Mouse (Mus musculus) right cerebral cortex, postnatal 25 days (tissue): ENCODE data around the gene Lyar.
A peak's percentile ranks its signal among the peaks of the same experiment; 100 is the strongest.

Source experiments
- DNase-seq: peaks from one replicate; pipeline ENCODE4 v3.0.0; 2022

Gene Lyar

DNA sequence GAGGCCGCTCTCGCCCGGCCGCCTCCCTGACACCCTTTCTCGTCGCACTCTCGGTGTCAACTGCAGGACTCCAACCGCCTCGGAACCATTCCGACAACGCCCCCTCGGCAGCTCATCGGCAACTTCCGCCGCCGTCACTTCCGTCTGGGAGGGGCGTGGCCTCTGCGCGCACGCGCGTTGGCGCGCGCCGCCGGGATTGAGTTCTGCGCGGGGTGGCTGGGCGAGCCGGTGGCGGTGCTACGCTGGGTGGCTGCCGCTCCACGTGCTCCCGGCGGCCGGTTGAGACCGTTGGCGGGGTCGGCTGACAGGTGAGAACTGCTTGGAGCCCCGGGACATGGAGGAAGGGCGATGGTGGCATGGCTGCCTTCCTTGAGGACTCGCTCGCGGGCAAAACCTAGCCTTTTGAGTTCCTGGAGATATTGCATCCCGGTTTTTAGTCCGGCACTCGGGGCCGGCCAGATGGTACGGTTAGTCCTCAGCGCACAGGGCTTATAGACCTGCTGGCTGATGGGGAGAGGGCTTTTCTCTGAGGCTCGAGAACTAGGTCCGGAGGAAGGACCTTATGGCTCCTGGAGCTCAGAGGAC, at the start of gene Lyar, which contains the start of gene Zbtb49:
TSS of gene Lyar (plus strand) at position 143 of the 585 bp plus-strand sequence.
TSS of gene Zbtb49 (minus strand) at position 130 of the 585 bp plus-strand sequence.
- peak; percentile 96 for DNase-seq

DNA sequence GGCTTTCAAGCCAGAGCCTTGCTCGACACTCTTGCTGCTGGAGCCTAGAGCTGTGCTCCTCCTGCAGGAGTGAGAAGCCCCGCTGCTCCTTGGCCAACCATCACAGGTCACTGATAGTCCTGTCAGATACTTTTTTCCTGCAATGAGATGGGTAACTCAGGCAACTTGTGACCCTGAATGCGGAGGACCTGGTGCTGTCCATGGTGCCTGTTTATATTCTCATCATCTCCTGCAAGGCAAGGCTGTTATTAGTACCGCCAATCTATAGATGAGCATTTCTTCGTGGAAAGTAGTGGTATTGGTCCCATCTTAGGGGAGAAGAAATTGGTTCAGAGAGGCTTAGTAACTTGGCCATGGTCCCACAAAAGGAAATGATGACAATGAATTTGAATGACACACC, 46.5 kb upstream of the Lyar start:
- no peak for DNase-seq

DNA sequence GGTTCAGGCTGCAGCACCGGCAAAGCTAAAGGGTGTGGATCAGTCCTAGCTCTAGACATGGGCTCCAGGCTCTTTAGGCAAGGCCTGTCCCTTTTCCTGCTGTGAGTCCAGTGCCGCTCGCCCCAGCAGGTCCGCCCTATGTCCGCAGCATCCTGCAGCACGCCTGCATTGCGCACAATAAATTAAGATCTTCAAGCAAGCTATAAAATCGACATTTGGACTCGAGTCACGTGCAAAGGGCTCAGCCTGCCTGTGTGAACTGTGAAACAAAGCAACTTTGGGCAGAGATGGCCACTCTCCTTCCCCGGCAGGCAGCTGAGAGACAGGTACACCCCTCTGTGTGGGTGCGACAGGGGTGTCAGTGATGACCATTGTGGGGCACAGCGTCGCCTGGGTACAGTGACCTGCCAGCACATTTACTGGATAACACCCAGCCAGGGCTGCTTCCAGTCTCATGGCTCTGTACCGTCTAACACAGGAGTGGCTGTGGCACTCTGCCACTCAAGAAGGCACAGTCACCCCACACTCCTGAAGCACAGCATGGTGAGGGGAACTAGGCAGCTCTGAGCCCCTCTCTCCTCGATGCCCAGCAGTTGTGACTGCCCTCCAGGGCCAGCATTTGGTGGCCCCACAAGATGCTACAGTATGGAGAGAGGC, 45.9 kb upstream of the Lyar start:
- DNase-seq, result no peak

DNA sequence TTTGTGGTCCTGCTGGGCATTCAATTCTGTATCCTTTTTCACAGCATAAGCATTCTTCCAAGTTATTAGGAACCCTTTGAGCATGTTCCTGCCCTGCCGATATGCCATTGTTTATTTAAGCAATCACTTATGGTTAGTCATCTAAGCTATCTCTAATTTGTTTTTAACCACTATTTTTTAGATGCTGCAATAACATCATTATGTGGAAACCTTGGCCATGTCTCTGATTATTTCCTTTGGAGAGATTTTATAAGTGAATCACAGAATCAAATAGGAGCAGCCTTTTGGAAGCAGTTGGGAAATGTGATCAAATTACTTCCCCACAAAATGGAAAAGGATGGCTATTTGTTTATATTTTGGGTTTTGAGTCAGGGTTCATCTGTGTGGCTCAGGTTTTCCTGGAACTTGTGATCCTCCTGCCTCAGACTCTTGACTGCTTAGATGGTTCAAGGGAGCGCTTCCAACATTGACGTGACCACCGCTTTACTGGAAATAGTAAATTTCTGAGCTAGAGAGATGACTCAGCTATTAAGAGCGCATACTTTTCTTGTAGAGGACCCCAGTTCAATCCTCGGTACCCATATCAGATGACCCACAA, 35.5 kb upstream of the Lyar start:
- DNase-seq, result no peak

DNA sequence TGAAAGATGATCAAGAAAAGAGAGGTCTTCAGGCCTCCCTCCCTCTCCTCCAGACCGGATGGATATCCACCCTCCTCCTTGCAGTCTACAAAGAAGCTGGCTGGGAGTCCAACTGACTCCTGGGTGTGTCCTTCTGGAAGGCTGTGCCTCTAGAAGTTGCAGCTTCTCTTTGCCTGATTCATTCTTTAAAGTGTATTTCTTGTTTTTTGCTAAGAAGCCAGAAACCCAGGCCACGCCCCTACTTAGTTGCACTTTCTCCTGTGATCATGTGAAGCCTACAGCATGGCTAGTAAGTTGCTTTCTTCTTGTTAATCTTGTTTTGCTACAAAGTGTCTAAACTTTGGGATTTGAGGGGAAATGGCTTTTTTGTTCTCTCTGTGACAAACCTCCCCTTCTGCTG, 33.3 kb upstream of the Lyar start:
- DNase-seq, result no peak

DNA sequence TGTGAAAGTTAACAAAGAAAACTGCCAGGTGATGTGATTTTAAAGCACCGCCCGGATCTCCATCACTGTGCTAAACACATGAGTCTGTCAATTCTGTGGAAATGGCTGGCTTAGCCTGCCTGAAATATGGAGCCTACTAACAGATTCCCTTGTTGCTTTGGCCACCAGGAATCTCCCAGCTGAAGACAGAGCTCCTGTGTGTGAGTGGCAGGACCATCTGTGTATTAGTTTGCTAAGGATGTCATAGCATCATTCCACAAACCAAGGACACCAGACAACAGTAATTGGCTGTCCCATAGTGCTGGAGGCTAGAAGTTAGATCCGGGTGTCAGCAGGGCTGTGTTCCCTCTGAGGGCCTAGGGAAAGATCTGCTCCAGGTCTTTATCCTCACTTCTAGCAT, 29.4 kb upstream of the Lyar start:
- DNase-seq, result no peak

DNA sequence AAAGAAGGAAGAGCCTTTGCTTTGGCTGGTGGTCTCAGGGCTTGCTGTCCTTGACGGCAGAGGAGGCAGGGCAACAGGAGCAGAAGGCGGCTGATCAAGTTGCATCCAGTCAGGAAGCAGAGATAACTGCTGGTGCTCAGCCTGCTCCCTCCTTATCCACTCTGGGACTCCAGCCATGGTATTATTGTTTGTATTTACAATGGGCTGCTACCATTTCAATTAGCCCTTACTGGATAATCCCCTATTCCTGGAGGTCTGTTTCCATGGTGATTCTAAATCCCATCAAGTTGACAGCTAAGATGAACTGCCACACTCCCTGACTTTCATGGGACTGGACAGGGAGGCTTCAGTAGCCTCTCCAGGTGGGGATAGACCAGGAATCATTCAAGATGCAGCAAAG, 25.3 kb upstream of the Lyar start:
- no peak for DNase-seq

DNA sequence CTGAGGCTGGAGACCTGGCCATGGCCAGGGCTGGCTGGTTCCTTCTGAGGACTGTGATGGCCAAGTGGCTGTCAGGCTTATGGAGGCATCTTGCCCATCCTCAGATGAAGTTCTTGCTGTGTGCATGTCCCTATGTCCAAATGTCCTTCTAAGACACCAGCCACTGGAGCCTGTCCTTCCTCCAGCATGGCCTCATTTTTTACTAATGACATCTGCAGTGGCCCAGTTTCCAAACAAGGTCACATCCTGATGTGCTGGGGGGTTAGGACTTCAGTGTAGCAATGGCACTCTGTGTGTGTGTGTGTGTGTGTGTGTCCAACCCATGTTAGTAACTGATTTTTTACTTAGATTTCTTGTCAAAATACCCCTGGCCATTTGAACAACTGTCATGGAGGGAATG, 24.3 kb upstream of the Lyar start:
- no peak for DNase-seq

DNA sequence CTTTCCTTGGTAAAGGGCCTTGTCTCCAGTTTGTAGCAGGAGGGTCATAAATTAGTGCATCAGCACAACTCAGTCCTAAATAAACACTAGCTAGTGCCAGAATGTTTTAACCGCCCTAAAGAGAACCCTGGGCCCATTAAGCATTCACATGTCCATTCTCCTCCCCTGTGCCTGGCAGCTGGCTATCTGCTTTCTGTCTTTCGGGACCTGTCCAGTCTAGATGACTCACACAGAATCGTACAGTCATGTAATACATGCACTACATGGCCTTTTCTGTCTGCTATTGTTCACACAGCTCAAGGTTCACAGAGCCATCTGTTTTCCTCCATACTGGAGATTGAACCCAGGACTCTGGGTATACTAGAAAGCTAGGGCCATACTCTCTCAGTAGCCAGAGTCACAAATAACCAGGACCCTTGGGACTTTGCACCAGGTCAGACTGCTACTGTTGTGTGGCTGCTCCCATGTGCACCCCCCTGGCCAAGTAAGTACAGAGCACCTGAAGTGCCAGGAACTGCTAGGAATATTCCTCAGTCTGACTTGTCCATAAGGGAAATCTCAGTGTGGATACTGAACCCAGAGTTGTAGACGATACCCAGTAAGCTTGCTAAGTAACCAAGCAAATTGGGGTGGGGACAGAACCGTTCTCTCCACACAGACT, 23.3 kb upstream of the Lyar start:
- DNase-seq, result no peak

DNA sequence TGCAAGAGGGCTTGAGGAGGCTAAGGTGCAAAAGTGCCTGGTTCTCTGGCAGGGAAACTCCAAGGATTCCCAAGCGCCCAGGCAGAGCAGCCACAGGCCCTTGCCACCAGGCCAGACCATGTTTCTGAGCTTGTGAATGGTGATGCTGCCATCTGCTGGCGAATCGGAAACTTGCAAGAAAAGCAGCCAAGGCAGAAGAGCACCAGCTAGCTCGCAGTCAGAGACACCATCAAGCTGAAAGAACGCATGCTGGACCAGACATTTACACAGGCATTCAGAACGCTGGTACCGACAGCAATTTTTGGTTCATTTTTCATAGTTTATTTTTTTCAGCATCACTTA, 22.8 kb upstream of the Lyar start:
- DNase-seq, result peak; percentile 83

DNA sequence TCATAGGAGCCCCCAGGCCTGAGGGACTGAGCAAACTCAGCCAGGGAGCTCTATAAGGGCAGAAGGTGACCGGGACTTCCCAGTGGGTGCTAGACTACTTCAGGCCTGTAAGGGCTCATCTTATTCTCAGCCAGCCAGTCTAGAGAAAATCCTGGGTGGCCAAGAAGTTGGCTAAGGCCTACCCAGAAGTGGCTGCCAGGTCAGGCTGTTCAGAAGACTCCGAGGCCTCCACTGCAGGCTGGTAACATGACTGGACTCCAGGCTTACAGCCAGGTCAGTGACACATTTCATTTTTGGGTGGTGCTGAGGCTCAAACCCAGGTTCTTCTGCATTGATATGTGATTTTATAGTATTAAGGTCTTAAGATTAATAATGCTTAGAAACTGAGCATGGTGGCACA, 20.6 kb upstream of the Lyar start:
- no peak for DNase-seq

DNA sequence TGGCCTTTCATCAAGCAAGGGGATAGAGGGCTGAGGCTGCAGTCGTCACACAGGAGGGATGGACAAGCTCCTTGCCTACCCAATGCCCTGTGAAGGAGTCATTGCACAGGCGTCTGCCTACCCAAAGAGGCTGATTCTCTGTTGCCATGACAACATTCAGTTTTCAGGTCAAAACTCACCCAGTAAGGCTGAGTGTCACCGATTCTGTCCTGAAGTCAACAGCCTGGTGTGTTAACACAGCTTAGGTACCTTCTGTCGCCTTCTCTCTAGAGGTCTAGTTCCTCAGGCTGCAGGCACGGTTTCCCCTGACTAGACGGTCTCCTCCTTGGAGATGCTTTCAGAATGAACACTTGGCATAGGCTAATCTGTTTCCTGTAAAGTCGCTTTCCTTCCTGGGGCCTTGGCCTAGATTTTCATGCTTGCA, 15.0 kb upstream of the Lyar start:
- no peak for DNase-seq

DNA sequence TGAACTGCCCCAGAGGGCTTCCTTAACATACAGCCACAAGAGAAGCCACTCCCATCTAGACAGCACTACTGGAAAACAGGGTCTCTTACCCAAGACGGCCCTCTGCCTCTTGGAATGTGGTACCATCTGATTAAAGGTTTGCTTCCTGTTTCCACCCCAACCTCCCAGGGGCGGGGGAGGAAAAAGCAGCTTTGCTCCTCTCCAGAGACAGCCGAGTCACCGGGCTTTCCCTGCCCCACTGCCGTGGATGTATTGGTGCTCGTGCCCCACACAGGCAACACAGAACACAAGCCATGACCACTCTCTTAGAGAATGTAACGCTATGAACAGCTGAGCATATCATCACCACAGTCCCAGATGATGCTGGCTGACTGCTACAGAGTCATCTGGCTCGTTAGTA, 11.3 kb upstream of the Lyar start:
- DNase-seq, result no peak

DNA sequence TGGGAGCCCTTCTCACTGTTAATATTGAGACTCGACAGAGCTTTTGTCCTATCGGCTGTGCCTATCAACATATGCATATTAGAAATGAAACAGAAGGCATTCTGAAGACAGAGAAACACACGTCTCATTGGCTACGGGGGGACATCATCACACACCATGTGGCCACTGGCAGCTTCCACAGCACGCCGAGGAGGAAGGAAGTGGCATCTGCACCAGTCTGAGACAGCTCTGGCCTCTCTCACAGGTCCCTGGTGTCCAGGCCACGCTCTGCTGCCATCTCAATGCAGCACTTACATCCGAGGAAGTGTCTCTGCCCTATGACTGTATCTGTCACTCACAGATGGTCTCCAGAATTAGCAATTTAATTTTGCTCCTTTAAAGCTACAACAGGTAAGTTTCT, 8.6 kb upstream of the Lyar start:
- no peak for DNase-seq

DNA sequence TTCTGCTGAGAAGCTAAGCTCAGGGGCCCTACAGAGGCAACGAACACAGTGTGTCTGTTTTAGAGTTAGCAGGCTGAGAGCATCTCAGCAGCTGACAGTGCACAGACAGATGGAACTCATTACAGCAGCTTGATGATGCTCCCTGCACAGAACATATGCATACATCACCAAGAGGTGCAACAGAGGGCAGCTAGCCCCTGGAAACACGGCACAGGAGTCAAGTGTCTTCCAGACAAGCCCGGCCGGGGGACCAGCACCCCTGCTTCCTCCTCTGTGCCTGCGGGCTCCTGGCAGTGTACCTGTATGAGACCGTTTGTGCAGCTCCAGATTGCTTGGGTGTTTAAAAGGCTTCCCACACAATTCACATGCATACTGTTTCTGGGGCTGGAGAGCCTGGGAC, 7.3 kb upstream of the Lyar start:
- DNase-seq, result no peak

DNA sequence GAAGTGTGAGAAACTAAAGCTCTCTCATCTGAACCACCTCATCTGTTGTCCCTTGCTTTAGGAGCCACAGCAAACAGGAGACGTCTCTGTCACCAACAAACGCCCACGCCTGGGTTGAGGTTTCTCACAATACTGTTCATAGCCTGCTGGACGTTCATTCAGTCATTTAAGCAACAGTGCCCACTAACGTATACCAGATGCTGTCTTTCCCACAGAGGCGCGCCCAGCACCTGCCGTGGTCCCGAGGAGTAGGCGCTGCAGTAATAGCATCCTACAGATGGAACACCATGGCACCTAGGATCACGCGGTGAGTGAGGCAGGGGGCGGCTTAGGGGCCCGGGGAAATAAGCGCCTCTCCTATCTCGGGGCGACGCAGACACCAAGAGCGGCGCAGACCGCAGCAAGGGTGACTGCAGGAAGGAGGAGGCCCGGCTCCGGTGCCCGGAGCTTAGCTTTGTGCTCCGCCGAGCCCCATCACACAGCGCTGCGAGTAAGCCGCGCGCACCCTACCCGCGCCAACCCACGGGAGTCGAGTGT, 431 bp upstream of the Lyar start:
- no peak for DNase-seq

DNA sequence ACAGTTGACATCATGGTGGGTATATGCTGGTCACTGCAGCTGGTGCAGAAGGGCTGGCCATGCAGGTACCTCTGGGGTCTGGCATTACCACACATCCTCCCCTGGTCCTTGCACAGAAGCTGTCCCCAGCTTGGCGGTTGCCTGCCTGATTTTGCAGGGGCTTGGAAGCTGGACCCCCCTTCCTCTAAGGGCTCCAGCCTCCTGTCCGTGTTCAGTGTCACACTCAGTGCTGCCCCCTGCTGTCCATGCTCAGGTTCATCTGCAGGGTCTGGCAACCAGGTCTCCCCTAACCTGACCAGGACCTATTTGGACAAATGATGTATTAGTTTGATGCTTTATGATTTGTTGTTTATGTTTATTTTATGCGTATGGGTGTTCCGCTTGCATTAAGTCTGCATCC, 15.2 kb downstream of the Lyar start:
- DNase-seq, result no peak

DNA sequence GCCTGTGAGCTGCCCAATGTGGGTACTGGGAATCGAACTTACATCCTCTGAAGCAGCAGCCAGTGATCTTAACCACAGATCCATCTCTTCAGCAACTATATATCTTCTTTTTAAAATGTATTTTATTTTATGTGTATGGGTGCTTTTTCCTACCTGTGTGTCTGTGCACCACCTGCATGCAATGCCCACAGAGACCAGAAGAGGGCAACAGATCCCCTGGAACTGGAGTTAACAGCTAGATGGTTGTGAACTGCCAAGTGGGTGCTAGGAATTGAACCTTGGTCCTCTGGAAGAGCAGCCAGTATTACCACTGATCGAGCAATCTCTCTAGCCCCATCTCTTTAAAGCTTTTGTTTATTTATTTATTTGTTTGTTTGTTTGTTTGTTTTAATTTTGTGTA, 16.4 kb downstream of the Lyar start:
- DNase-seq, result no peak

DNA sequence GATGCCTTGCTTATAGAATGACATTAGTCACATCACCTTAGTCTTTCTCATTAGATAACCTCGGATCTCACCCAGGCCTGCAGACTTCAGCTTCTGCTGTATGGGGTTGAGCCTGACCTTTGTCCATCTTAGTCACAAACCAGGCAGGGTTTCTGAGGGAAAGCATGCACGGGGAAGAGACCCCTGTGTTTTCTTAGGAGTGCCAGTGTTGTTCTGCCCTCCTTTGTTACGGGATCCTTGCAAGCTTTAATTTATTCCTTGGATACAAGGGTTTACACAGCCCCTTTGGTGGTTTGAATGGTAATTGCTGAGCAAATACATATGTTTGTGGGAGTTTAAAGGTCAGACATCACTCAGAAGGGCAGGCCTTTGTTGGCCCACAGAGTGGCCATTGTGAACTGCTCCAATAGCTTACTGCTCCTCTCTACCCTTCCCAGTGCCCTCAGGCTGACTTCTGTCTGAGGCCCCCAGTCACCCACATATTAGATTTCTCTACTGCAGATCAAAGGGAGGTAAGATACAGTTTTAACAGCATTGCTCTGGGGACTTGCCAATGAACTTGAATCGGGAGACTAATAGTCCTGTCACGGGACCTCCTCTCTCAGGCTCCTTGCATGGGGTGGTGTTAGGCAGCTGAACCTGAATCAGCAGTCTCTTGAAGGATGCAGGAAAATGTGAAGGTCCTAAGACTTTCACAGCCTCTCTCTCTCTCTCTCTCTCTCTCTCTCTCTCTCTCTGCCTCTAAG, 20.6 kb downstream of the Lyar start:
- no peak for DNase-seq

DNA sequence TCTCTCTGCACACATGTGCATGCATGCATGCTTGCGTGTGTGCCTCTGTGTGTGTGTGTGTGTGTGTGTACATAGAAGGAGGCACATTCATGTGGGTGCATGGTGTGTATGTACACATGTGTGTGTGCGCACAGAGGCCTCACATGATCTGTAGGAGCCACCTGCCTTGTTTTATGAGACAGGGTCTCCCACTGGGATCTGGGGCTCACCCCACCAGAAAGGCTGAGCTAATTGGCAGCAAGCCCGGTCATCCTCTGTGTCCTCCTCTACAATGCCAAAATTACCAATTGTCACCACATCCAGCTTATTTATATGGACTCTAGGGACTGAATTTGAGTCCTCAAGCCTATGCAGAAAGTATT, 21.2 kb downstream of the Lyar start:
- DNase-seq, result no peak

DNA sequence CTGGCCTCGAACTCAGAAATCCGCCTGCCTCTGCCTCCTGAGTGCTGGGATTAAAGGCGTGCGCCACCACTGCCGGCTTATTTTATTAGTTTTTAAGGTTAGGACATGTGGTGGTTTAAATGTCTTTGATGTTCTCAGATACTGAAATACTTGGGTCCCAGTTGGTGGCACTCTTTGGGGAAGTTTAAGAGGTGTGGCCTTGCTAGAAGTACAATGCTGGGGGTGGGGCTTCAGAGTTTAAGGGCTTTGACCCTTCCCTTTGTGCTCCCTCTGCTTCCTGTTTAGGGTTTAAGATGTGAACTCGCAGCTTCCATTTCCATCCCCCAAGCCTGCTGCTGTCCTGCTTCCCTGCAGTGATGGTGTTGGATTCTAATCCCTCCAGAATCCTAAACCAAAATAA, 21.7 kb downstream of the Lyar start:
- no peak for DNase-seq

DNA sequence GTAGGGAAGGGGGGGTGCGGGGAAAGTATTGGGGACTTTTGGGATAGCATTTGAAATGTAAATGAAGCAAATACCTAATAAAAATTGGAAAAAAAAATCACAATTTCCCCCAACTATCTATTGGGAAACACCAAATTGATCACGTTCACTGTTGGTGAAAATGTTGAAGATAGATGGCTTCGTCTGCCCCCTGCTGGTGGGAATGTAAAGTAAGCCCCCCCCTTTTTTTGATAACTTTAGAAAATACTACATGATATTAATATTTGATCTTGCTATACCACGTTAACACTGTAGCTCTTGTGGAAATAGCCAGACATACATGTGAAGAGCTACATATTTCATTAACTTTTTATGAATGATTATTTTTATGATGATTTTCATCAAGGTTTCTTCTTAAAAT, 34.9 kb downstream of the Lyar start:
- no peak for DNase-seq

DNA sequence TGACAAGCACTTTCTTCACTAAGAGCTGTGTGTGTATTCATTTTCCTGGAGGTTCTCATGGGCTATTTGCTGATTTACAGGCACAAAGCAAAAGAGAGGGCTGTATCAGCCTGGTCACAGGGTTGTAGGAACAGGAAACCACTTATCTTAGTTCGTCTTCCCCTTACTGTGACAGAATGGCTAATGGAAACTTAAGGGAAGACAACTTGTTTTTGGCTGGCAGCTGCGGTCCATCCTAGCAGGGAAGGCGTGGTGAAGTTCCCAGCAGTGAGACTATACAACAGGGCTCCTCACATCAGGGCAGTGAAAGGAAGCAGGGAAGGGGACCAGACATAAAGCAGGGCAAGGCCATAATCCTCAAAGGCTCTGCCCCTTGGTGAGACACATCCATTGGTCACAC, 35.4 kb downstream of the Lyar start:
- no peak for DNase-seq
